Mouse (Mus musculus) kidney, postnatal 36 days (tissue): ENCODE data around the gene Prpf4b.
"Not testable (repeated sequence)": the region's sequence is repeated elsewhere in the genome, so short reads cannot be mapped to it uniquely, and the experiment has no call there.

Experiments
- DNase-seq, 2 experiments: peaks; one replicate each; pipeline ENCODE4 v3.0.0; 2021 to 2022; ENCODE audit warnings: mixed read lengths in 2 of 2

The Prpf4b gene

GRCm38 (mm10) chr13:34875166-34875710 is at the start of gene Prpf4b:
Prpf4b (plus strand) TSS chr13:34875302.
- peak; percentile 93 to 97 for DNase-seq

- no peak for DNase-seq
These were observed 48.1 kb upstream of the Prpf4b start for GRCm38 (mm10) chr13:34826760-34827690.

DNA sequence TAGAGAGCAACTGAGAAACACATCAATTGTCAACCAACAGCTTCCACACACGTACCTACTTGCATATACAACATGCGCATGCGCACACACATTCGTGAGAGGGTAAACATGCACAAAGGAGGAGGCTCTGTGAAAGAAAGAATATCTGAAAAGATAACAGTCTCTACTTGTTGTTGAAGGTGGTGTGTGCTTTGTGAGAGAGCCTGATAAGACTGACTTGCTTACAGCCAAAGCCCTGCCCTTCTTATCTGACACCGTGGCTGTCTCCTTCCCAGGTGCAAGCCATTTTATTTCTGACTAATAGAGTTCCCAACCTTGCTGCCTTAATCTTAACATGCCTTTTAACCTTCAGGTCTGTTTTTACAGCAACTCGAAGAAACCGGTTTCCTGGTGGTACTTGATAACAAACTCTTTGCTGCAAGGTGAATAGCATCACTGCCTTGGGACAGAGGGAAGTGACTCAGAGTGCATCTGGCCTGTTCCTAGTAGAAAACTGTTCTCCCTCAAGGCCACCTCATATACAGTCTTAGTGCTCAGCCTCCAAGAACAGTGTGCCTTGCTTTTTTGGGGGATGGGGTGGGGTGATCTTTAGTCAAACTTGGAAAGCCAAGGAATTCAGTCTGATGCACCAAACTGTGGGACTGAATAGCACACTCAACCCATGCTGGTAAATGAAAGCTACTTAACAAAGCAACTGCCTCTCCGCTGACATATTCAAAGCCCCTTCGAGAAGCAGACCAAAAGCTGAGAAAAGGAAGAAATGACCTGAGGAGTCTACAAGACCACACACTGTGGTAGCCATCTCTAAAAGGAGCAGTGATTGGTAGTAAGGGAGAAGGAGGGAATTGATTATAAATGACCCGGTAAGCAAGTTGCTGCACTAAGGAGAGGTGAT is 46.9 kb upstream of the Prpf4b start:
- DNase-seq: no peak

GRCm38 (mm10) chr13:34842851-34843250 is 32.3 kb upstream of the Prpf4b start:
- DNase-seq: no peak

DNA sequence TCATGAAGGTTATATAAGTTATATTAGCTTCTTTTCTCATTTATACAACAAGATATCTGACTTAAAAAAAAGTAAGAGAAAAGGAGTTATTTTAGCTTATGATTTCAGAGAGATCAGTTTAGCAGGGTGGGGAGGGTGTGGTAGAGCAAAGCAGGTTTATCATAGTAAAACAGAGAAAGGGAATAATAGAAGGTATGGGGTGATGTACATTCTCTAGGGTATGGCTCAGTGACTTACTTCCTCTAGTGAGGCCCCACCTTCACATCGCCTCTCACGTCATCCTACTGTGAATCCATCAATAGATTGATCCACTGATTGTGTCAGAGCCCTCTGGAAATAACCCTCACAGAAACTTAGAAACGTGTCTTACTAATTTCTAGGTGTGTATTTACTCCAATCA is 24.3 kb upstream of the Prpf4b start:
- no peak for DNase-seq

GRCm38 (mm10) chr13:34851191-34851784 is 23.8 kb upstream of the Prpf4b start:
- no peak for DNase-seq

DNA sequence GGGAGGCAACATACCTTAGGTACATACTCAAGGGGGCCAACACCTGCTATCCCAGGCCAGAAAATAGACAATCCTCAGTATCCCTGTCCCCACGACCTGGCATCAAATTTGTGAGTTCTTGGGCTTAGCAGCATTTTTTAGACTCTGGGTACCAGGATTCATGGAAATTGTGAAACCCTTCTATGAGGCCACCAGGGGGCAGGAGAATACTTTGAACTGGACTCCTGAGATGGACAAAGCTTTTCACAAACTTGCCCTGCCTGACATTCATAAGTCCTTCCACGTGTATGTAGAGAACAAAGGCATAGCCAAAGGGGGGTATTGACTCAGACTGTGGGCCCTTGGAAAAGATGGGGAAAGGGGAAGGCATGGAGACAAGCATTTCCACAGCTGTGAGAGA is 17.6 kb upstream of the Prpf4b start:
- peak; percentile 68 to 76 for DNase-seq

- DNase-seq: peak in 1 of 2 experiments; percentile 9
These were observed 15.7 kb upstream of the Prpf4b start for GRCm38 (mm10) chr13:34859406-34859805.

DNA sequence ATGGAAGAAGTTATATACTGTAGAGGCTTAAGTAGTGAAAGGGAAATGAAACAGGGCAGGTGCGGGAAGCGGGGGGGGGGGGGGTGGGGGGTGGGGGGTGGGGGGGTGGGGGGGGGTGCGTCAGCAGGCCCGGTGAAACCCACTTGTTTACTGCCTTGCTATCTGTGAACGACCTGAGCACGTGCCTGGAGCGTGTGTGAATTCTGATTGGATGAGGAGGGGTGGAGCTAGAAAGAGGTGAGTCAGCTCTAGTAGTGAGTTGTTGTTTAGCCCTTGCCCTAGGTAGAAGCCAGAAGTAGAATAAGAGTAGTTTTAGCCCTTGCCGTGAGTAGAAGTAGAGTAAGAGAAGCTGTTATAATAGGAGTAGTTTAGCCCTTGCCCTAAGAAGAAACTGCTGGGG is 13.9 kb upstream of the Prpf4b start:
- not testable (repeated sequence) for DNase-seq

GRCm38 (mm10) chr13:34864420-34865169 is 10.5 kb upstream of the Prpf4b start:
- DNase-seq: peak; percentile 45 to 53

DNA sequence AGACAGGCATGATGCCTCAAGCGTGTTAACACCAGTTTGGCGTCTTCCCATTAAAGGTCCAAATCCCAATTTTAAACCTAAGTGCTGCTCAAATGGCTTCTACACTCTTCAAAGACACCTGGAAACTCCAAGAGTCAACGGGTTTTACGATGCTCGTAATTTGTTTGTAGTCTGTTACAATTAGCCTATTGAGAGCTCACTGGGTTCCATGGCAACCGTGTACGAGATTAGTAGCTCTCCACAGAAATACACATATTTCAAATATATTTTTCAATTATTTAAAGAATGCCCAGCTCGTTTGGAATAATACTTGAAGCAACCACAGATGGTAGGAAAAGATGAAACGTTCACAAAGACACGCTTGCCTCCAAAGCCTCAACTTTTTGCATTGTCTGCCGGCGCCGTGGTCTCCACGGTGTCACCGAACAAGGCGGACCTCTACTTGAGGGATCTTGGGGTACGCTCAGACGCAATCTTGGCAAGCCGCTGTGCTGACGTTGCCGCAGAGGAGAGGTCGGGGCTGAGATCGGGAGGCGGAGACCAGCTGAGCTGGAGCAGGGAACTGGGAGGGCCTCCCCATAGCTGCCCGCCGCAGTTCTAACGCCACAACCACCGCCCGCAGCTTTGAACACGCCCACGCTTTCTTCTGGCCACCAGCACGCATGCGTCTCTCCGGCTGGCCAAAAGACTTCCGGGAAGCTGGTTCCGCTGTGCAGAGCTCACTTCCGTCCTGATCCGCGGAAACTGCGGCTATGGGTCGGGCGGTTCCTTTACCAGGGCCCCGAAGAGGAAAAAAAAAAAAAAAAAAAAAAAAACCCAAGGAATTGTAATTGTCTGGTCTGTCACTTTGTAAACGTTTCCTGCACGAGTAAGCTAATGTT is 1.1 kb upstream of the Prpf4b start:
- peak; percentile 95 to 97 for DNase-seq

DNA sequence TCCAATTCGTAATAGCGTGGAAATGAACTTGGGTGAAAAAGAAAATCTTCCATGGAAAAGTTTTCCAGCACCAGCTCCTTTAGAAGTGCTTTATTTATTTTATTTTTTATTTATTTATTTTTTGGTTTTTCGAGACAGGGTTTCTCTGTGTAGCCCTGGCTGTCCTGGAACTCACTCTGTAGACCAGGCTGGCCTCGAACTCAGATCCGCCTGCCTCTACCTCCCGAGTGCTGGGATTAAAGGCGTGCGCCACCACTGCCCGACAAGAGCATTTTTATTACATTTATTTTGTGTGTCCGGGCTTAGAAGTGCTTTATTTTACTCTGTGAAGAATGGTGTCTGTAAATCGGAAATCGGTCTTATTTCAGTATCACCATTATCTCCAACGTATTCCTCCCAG is 366 bp upstream of the Prpf4b start:
- peak in 1 of 2 experiments; percentile 18 for DNase-seq

DNA sequence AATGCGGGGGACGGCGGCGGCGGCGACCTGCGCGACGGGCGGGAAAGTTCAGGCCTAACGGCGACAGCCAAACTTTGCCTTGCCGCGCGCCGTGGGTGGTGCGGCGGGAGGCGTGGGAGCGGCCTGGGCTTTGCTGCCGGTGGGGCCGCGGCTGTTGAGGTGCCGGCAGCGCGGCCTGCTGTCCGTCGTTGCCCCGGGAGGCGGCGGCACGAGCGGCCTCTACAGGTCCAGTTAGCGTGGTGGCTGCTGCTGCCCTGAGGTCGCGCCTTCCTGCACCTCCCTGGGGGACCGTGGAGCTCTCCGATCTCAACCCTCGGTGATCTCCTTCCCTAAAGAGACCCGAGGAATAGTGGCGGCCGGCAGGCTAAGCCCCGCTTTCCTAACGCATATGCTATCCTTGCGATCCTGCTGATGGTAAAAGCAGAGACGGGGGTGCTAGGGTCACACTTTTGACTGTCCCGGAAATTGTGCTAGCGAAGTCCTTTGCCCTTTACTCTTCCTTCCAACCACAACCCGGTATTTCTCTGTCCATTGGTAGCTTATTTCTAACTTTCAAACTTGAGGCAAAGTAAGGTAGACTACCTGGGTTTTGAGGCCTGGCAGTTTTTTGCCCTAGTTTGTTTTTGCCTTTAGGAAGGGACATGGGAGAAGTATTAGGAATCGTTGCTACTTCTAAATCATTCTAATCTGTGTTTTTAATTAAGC is 791 bp downstream of the Prpf4b start:
- DNase-seq: peak; percentile 68 to 81

- DNase-seq: no peak
These were observed 1.4 kb downstream of the Prpf4b start for GRCm38 (mm10) chr13:34876481-34876880.

DNA sequence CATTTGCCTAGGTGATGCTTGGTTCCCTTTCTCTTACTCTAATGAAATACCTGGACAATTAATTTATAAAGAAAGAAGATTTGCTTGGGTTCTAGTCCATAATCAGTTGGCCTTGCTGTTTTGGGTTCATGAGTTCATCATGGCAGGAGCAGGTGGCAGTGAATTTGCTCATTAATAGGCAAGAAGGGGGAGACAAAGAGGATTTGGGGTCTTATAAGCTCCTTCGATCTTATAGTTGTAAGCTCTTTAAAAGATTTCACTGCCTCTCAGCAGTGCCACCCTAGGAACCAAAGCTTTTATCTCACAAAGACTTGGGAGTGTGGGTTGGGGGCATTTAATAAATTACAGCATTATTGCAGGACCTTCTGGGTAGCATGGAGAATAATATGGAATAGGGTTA is 17.8 kb downstream of the Prpf4b start:
- DNase-seq: no peak

GRCm38 (mm10) chr13:34914614-34915013 is 39.5 kb downstream of the Prpf4b start:
- no peak for DNase-seq

- DNase-seq: peak; percentile 23 to 59
These were observed 41.5 kb downstream of the Prpf4b start for GRCm38 (mm10) chr13:34916520-34917167.

- DNase-seq: no peak
These were observed 49.1 kb downstream of the Prpf4b start, which contains the start of the genes Fam217a and 4933417A18Rik for GRCm38 (mm10) chr13:34924210-34924609. Fam217a (minus strand) TSS chr13:34924310. 4933417A18Rik (plus strand) TSS chr13:34924409.

DNA sequence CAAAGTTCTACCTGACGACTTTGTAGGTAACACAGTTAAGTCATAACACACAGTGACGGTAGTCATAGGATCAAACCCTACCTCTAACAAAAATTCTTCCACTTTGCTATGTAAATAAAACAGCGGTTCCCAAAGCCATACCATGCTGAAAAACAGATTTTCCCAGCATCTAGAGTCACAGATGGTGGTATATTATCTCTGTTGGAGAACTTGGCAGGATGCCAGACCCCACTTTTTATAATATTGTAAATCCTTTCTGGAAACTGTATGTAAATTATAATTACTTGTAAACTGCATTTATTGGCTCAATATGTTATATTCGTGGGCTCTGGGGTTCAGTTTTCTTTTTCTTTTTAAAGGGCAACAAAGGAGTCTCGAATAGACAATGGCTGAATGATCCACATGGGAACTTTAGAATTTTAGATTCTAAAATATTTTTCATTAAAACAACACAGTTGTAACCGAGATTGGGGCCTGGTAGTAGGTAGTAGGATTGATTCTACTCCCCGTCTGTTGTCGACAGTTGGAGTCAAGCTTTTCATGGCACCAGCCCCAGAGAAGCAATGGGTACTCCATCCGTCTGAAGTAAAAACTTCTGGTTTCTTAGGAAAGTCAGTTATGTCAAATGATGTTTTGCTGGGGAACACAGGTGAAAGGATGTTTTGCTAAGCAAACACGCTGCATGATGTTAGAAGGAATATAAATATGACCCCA is 60.0 kb downstream of the Prpf4b start:
- DNase-seq: no peak
